Mouse (Mus musculus): ENCODE results near the gene Dcxr. TPM values are rescaled to one million over a fixed set of nuclear protein-coding genes. Genes with fewer than 3 reads are reported as not detected.
"Not testable (repeated sequence)": the region's sequence is repeated elsewhere in the genome, so short reads cannot be mapped to it uniquely, and the experiment has no call there.

The Dcxr gene
- polyA plus RNA-seq (2012; rRNA removed) (18.5 and 21.4 TPM in 2 replicates), polyA plus RNA-seq (2014; fragmentation: Nextera tagmentation; extraction: Ambion mirVana) (21.8 and 26.2 TPM in 2 replicates)

- Histone ChIP-seq H3K9me3 (ENCODE audit: control insufficient read depth, low read length) (no peaks in the 10 kb centered on the region), H3K36me3 (ENCODE audit: control insufficient read depth, insufficient read depth, low read length) (peaks cover 8% of the 10 kb centered on the region; the same call in 1 of the 2 replicates), H3K4me2 (replicated peaks; ENCODE audit: low read depth, low read length, severe bottlenecking) (peak within 1 kb of the TSS; percentile 87), H3K4me3 (replicated peaks; ENCODE audit: low read length) (peak within 1 kb of the TSS; percentile 53), H3K4me1 (ENCODE audit: control insufficient read depth, insufficient read depth, low read length) (peaks cover 8% of the 10 kb centered on the region), H3K27me3 (ENCODE audit: control insufficient read depth, insufficient read depth, low read length) (no peaks in the 10 kb centered on the region), H3K9ac (ENCODE audit: low read depth, low read length, severe bottlenecking) (peak within 1 kb of the TSS; percentile 59), H3K27ac (replicated peaks; ENCODE audit: low read depth, low read length) (no peak within 1 kb of the TSS)
- WGBS, result under 1% methylated on average over 14 of the region's 14 CpGs
- DNase-seq (ENCODE audit: low spot score) (peak; percentile 85), ATAC-seq (ENCODE audit: low FRiP score, low read depth) (peak; percentile 92)
- no peak for TF ChIP-seq POLR2A (IDR thresholded peaks at IDR 0.05; ENCODE audit: borderline replicate concordance, extremely low read depth, insufficient read depth, insufficient read length)
These were observed at the start of gene Dcxr for GRCm38 (mm10) chr11:120727169-120727527. Gene Dcxr (minus strand): TSS chr11:120727281.

GRCm38 (mm10) chr11:120775774-120776469 lies 48.8 kb upstream of the Dcxr start:
- 27% methylated on average over 15 of the region's 15 CpGs for WGBS

GRCm38 (mm10) chr11:120773463-120774190 lies 46.5 kb upstream of the Dcxr start:
- no peak overlapping the region for H3K4me3 ChIP-seq (replicated peaks; ENCODE audit: low read length)
- ATAC-seq (ENCODE audit: low FRiP score, low read depth), result no peak
- H3K4me2 ChIP-seq (replicated peaks; ENCODE audit: low read depth, low read length, severe bottlenecking), result no peak overlapping the region
- H3K9me3 ChIP-seq (ENCODE audit: control insufficient read depth, low read length), result no peaks in the 10 kb centered on the region
- H3K9ac ChIP-seq (ENCODE audit: low read depth, low read length, severe bottlenecking), result no peak overlapping the region
- DNase-seq (ENCODE audit: low spot score), result no peak
- no peaks in the 10 kb centered on the region for H3K27me3 ChIP-seq (ENCODE audit: control insufficient read depth, insufficient read depth, low read length)
- H3K27ac ChIP-seq (replicated peaks; ENCODE audit: low read depth, low read length), result no peak overlapping the region
- H3K36me3 ChIP-seq (ENCODE audit: control insufficient read depth, insufficient read depth, low read length), result no peaks in the 10 kb centered on the region
- TF ChIP-seq POLR2A (IDR thresholded peaks at IDR 0.05; ENCODE audit: borderline replicate concordance, extremely low read depth, insufficient read depth, insufficient read length), result no peak
- 91% methylated on average over 7 of the region's 7 CpGs for WGBS
- H3K4me1 ChIP-seq (ENCODE audit: control insufficient read depth, insufficient read depth, low read length), result no peaks in the 10 kb centered on the region

More at GRCm38 (mm10) chr11:120775774-120776469, 48.8 kb upstream of the Dcxr start:
- Histone ChIP-seq H3K4me2 (replicated peaks; ENCODE audit: low read depth, low read length, severe bottlenecking) (no peak overlapping the region), H3K4me1 (ENCODE audit: control insufficient read depth, insufficient read depth, low read length) (no peaks in the 10 kb centered on the region), H3K27me3 (ENCODE audit: control insufficient read depth, insufficient read depth, low read length) (no peaks in the 10 kb centered on the region), H3K36me3 (ENCODE audit: control insufficient read depth, insufficient read depth, low read length) (peaks cover 10% of the 10 kb centered on the region; the same call in 1 of the 2 replicates), H3K9me3 (ENCODE audit: control insufficient read depth, low read length) (no peaks in the 10 kb centered on the region), H3K4me3 (replicated peaks; ENCODE audit: low read length) (no peak overlapping the region), H3K27ac (replicated peaks; ENCODE audit: low read depth, low read length) (no peak overlapping the region), H3K9ac (ENCODE audit: low read depth, low read length, severe bottlenecking) (no peak overlapping the region)
- peak; percentile 57; the same call in 1 of the 2 replicates for TF ChIP-seq POLR2A (IDR thresholded peaks at IDR 0.05; ENCODE audit: borderline replicate concordance, extremely low read depth, insufficient read depth, insufficient read length)
- DNase-seq (ENCODE audit: low spot score) (peak; percentile 90), ATAC-seq (ENCODE audit: low FRiP score, low read depth) (peak; percentile 79)

- Histone ChIP-seq H3K27ac (replicated peaks; ENCODE audit: low read depth, low read length) (no peak overlapping the region), H3K9ac (ENCODE audit: low read depth, low read length, severe bottlenecking) (no peak overlapping the region), H3K9me3 (ENCODE audit: control insufficient read depth, low read length) (no peaks in the 10 kb centered on the region), H3K27me3 (ENCODE audit: control insufficient read depth, insufficient read depth, low read length) (no peaks in the 10 kb centered on the region), H3K36me3 (ENCODE audit: control insufficient read depth, insufficient read depth, low read length) (no peaks in the 10 kb centered on the region), H3K4me1 (ENCODE audit: control insufficient read depth, insufficient read depth, low read length) (no peaks in the 10 kb centered on the region), H3K4me2 (replicated peaks; ENCODE audit: low read depth, low read length, severe bottlenecking) (no peak overlapping the region), H3K4me3 (replicated peaks; ENCODE audit: low read length) (no peak overlapping the region)
- ATAC-seq (ENCODE audit: low FRiP score, low read depth), result no peak
- TF ChIP-seq POLR2A (IDR thresholded peaks at IDR 0.05; ENCODE audit: borderline replicate concordance, extremely low read depth, insufficient read depth, insufficient read length), result no peak
- no peak for DNase-seq (ENCODE audit: low spot score)
- WGBS, result 76% methylated on average over 3 of the region's 3 CpGs
These were observed 45.7 kb upstream of the Dcxr start for GRCm38 (mm10) chr11:120772749-120773148.

- Histone ChIP-seq H3K4me1 (ENCODE audit: control insufficient read depth, insufficient read depth, low read length) (no peaks in the 10 kb centered on the region), H3K4me2 (replicated peaks; ENCODE audit: low read depth, low read length, severe bottlenecking) (no peak overlapping the region), H3K27me3 (ENCODE audit: control insufficient read depth, insufficient read depth, low read length) (no peaks in the 10 kb centered on the region), H3K9me3 (ENCODE audit: control insufficient read depth, low read length) (no peaks in the 10 kb centered on the region), H3K9ac (ENCODE audit: low read depth, low read length, severe bottlenecking) (no peak overlapping the region), H3K36me3 (ENCODE audit: control insufficient read depth, insufficient read depth, low read length) (no peaks in the 10 kb centered on the region), H3K4me3 (replicated peaks; ENCODE audit: low read length) (no peak overlapping the region), H3K27ac (replicated peaks; ENCODE audit: low read depth, low read length) (no peak overlapping the region)
- ATAC-seq (ENCODE audit: low FRiP score, low read depth) (no peak), DNase-seq (ENCODE audit: low spot score) (no peak)
- no peak for TF ChIP-seq POLR2A (IDR thresholded peaks at IDR 0.05; ENCODE audit: borderline replicate concordance, extremely low read depth, insufficient read depth, insufficient read length)
- WGBS, result 64% methylated on average over 1 of the region's 1 CpGs
These were observed 41.1 kb upstream of the Dcxr start for GRCm38 (mm10) chr11:120768206-120768605.

GRCm38 (mm10) chr11:120767023-120767422 lies 39.9 kb upstream of the Dcxr start:
- H3K27ac ChIP-seq (replicated peaks; ENCODE audit: low read depth, low read length); H3K4me2 ChIP-seq (replicated peaks; ENCODE audit: low read depth, low read length, severe bottlenecking); DNase-seq (ENCODE audit: low spot score); H3K4me3 ChIP-seq (replicated peaks; ENCODE audit: low read length); ATAC-seq (ENCODE audit: low FRiP score, low read depth); H3K9me3 ChIP-seq (ENCODE audit: control insufficient read depth, low read length); H3K9ac ChIP-seq (ENCODE audit: low read depth, low read length, severe bottlenecking); H3K4me1 ChIP-seq (ENCODE audit: control insufficient read depth, insufficient read depth, low read length); H3K36me3 ChIP-seq (ENCODE audit: control insufficient read depth, insufficient read depth, low read length); H3K27me3 ChIP-seq (ENCODE audit: control insufficient read depth, insufficient read depth, low read length): not testable (repeated sequence)
- WGBS, result 70% methylated on average over 3 of the region's 7 CpGs

- H3K9me3 ChIP-seq (ENCODE audit: control insufficient read depth, low read length); H3K27me3 ChIP-seq (ENCODE audit: control insufficient read depth, insufficient read depth, low read length); H3K4me3 ChIP-seq (replicated peaks; ENCODE audit: low read length); H3K36me3 ChIP-seq (ENCODE audit: control insufficient read depth, insufficient read depth, low read length); H3K4me2 ChIP-seq (replicated peaks; ENCODE audit: low read depth, low read length, severe bottlenecking); H3K9ac ChIP-seq (ENCODE audit: low read depth, low read length, severe bottlenecking); DNase-seq (ENCODE audit: low spot score); H3K27ac ChIP-seq (replicated peaks; ENCODE audit: low read depth, low read length); H3K4me1 ChIP-seq (ENCODE audit: control insufficient read depth, insufficient read depth, low read length): not testable (repeated sequence)
- WGBS, result 0% methylated on average over 2 of the region's 23 CpGs
- ATAC-seq (ENCODE audit: low FRiP score, low read depth), result 0 out of 2 replicates have a peak, but pooled peaks have one; percentile 47
These were observed 36.3 kb upstream of the Dcxr start for GRCm38 (mm10) chr11:120763121-120763999.

Measured in limb, embryonic 14.5 days (tissue).